Comparison of ENCODE assay signal across 23 mouse cellular contexts in the genomic region with DNA sequence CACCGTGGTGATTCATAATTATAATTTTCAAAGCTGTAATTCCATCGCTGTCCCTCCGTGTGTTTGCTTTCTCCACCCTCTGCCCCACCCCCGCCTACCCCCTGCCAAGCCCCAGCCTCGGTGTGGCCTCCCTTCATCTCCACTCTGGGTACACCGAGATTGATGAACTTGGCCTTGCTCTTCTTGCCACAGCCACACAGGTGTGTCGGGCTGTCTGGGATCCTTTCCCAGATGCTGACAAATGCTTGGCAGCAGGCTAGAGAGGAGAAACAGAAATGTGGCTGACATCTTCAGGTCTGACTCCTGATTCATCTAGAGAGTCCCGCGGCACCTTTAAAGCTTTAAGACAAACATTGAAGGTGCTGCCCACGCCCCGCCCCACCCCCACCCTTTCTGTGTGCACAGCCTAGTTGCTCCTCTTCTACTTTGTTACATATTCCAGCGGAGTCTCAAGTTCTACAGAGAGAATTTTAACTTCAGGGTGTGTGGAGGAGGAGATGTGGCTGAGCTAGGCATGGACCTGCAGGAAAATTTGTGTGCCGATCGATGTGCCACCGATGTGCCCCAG.
DNase-seq lines count a peak whose midpoint lies in the region; ATAC-seq and TF ChIP-seq lines count a peak whose summit lies in the region.
"Had no signal": no experiment of that assay in that cellular context is flagged by ENCODE, and none has a peak within 500 bp of the region (broad histone marks: within the 10 kb centered on the region; RNA-seq: fewer than 3 reads in every experiment).

No protein-coding gene starts in this region.

- WGBS in lung, embryonic 14.5 days: 20% methylated on average over 15 of the region's 15 CpGs
- 35% methylated on average over 15 of the region's 15 CpGs for WGBS in embryonic facial prominence, embryonic 12.5 days
- 39% methylated on average over 15 of the region's 15 CpGs for WGBS in intestine, embryonic 14.5 days
- WGBS in limb, embryonic 14.5 days: 23% methylated on average over 15 of the region's 15 CpGs
- 64% methylated on average over 15 of the region's 15 CpGs for WGBS in hindbrain, embryonic 11.5 days

- H3K27me3 ChIP-seq in lung, embryonic 14.5 days (ENCODE audit: insufficient read depth, low read length): no peaks in the 10 kb centered on the region
- H3K27me3 ChIP-seq in embryonic facial prominence, embryonic 12.5 days: no peaks in the 10 kb centered on the region
- H3K27me3 ChIP-seq in intestine, embryonic 14.5 days (replicated peaks; ENCODE audit: control insufficient read depth, insufficient read depth, low read length): no peaks in the 10 kb centered on the region
- H3K27me3 ChIP-seq in limb, embryonic 14.5 days (ENCODE audit: control insufficient read depth, insufficient read depth, low read length): no peaks in the 10 kb centered on the region
- H3K27me3 ChIP-seq in hindbrain, embryonic 11.5 days (ENCODE audit: control insufficient read depth, insufficient read depth, low read length): no peaks in the 10 kb centered on the region
- H3K27me3 ChIP-seq: heart, embryonic 15.5 days; hindbrain, embryonic 12.5 days; liver, embryonic 13.5 days had no signal

- H3K36me3 ChIP-seq in lung, embryonic 14.5 days (ENCODE audit: insufficient read depth): no peaks in the 10 kb centered on the region
- H3K36me3 ChIP-seq in embryonic facial prominence, embryonic 12.5 days: 0 out of 2 replicates have a peak, but pooled peaks cover 5% of the 10 kb centered on the region
- H3K36me3 ChIP-seq in intestine, embryonic 14.5 days (ENCODE audit: control insufficient read depth, insufficient read depth, low read length): no peaks in the 10 kb centered on the region
- no peaks in the 10 kb centered on the region for H3K36me3 ChIP-seq in limb, embryonic 14.5 days (ENCODE audit: control insufficient read depth, insufficient read depth, low read length)
- no peaks in the 10 kb centered on the region for H3K36me3 ChIP-seq in hindbrain, embryonic 11.5 days (ENCODE audit: control insufficient read depth, insufficient read depth, low read length)
- H3K36me3 ChIP-seq: forebrain, embryonic 12.5 days; heart, embryonic 15.5 days; hindbrain, embryonic 12.5 days; liver, embryonic 13.5 days had no signal

- peak; percentile 19 for DNase-seq in lung, embryonic 14.5 days
- DNase-seq in lung, postnatal 36 days: no peak
- DNase-seq in intestine, embryonic 14.5 days (ENCODE audit: low spot score): no peak
- DNase-seq in limb, embryonic 14.5 days (ENCODE audit: low spot score): no peak
- DNase-seq in spleen, postnatal 10 days (ENCODE audit: low spot score in 2 of 2): no peak
- no peak for DNase-seq in gastrocnemius, postnatal 10 days
- no peak for DNase-seq in hindbrain, embryonic 11.5 days (ENCODE audit: low spot score)
- DNase-seq: cerebellum, adult 11 months; cerebellum, postnatal 36 days; heart, adult 11 months; kidney, adult 11 months; kidney, postnatal 36 days; layer of hippocampus, postnatal 36 days; liver, embryonic 13.5 days; midbrain, embryonic 14.5 days; thymus, postnatal 25 days had no signal

- no peak overlapping the region for H3K4me3 ChIP-seq in lung, embryonic 14.5 days (ENCODE audit: low read depth, low read length)
- H3K4me3 ChIP-seq in embryonic facial prominence, embryonic 12.5 days: no peak overlapping the region
- no peak overlapping the region for H3K4me3 ChIP-seq in intestine, embryonic 14.5 days (ENCODE audit: low read depth, low read length)
- no peak overlapping the region for H3K4me3 ChIP-seq in limb, embryonic 14.5 days (replicated peaks; ENCODE audit: low read length)
- no peak overlapping the region for H3K4me3 ChIP-seq in hindbrain, embryonic 11.5 days (ENCODE audit: low read depth, low read length)
- H3K4me3 ChIP-seq: forebrain, embryonic 12.5 days; heart, embryonic 15.5 days; hindbrain, embryonic 12.5 days; liver, embryonic 13.5 days had no signal

- H3K9me3 ChIP-seq in lung, embryonic 14.5 days (ENCODE audit: low read depth, low read length): no peaks in the 10 kb centered on the region
- no peaks in the 10 kb centered on the region for H3K9me3 ChIP-seq in embryonic facial prominence, embryonic 12.5 days
- H3K9me3 ChIP-seq in intestine, embryonic 14.5 days (ENCODE audit: control insufficient read depth, low read length): no peaks in the 10 kb centered on the region
- H3K9me3 ChIP-seq in limb, embryonic 14.5 days (ENCODE audit: control insufficient read depth, low read length): no peaks in the 10 kb centered on the region
- no peaks in the 10 kb centered on the region for H3K9me3 ChIP-seq in hindbrain, embryonic 11.5 days (ENCODE audit: control insufficient read depth, low read length)
- H3K9me3 ChIP-seq: forebrain, embryonic 12.5 days; heart, embryonic 15.5 days; hindbrain, embryonic 12.5 days; liver, embryonic 13.5 days had no signal

- H3K4me2 ChIP-seq in lung, embryonic 14.5 days: peak overlapping the region; percentile 29; the same call in 1 of the 2 replicates
- peak overlapping the region; percentile 14 for H3K4me2 ChIP-seq in embryonic facial prominence, embryonic 12.5 days (replicated peaks)
- H3K4me2 ChIP-seq in intestine, embryonic 14.5 days (ENCODE audit: low read length): peak overlapping the region; percentile 13; the same call in 1 of the 2 replicates
- H3K4me2 ChIP-seq in limb, embryonic 14.5 days (replicated peaks; ENCODE audit: low read depth, low read length, severe bottlenecking): peak overlapping the region; percentile 14; the same call in 1 of the 2 replicates
- H3K4me2 ChIP-seq in hindbrain, embryonic 11.5 days (replicated peaks; ENCODE audit: low read depth, low read length): no peak overlapping the region
- H3K4me2 ChIP-seq: forebrain, embryonic 12.5 days; heart, embryonic 15.5 days; hindbrain, embryonic 12.5 days; liver, embryonic 13.5 days had no signal

- no peak for TF ChIP-seq CTCF in lung, embryonic 14.5 days (IDR thresholded peaks at IDR 0.05; ENCODE audit: low read depth)

- no peak overlapping the region for H3K9ac ChIP-seq in lung, embryonic 14.5 days
- no peak overlapping the region for H3K9ac ChIP-seq in embryonic facial prominence, embryonic 12.5 days
- no peak overlapping the region for H3K9ac ChIP-seq in intestine, embryonic 14.5 days (ENCODE audit: low read length)
- H3K9ac ChIP-seq in limb, embryonic 14.5 days (ENCODE audit: low read depth, low read length, severe bottlenecking): no peak overlapping the region
- no peak overlapping the region for H3K9ac ChIP-seq in hindbrain, embryonic 11.5 days (ENCODE audit: low read depth, low read length)
- H3K9ac ChIP-seq: forebrain, embryonic 12.5 days; heart, embryonic 15.5 days; hindbrain, embryonic 12.5 days; liver, embryonic 13.5 days had no signal

- ATAC-seq in lung, embryonic 14.5 days (ENCODE audit: insufficient read depth): peak; percentile 39; the same call in 1 of the 2 replicates
- no peak for ATAC-seq in embryonic facial prominence, embryonic 12.5 days (ENCODE audit: insufficient number of reproducible peaks, insufficient read depth, low FRiP score, low TSS enrichment)
- ATAC-seq in intestine, embryonic 14.5 days (replicated peaks; ENCODE audit: low FRiP score, low TSS enrichment, low read depth): no peak
- ATAC-seq in limb, embryonic 14.5 days (ENCODE audit: low FRiP score, low read depth): no peak
- no peak for ATAC-seq in hindbrain, embryonic 11.5 days (ENCODE audit: low FRiP score)
- ATAC-seq: activated CD4-positive, CD25-positive, alpha-beta regulatory T cell, adult 4 months; CD4-positive, CD25-positive, alpha-beta regulatory T cell, adult 4 months had no signal

- no peak for TF ChIP-seq POLR2A in limb, embryonic 14.5 days (IDR thresholded peaks at IDR 0.05; ENCODE audit: borderline replicate concordance, extremely low read depth, insufficient read depth, insufficient read length)

- H3K4me1 ChIP-seq in lung, embryonic 14.5 days (ENCODE audit: insufficient read depth): peaks cover 24% of the 10 kb centered on the region
- H3K4me1 ChIP-seq in embryonic facial prominence, embryonic 12.5 days: peaks cover 48% of the 10 kb centered on the region
- peaks cover 34% of the 10 kb centered on the region for H3K4me1 ChIP-seq in intestine, embryonic 14.5 days (replicated peaks; ENCODE audit: control insufficient read depth, insufficient read depth, low read length)
- H3K4me1 ChIP-seq in limb, embryonic 14.5 days (ENCODE audit: control insufficient read depth, insufficient read depth, low read length): peaks cover 30% of the 10 kb centered on the region
- H3K4me1 ChIP-seq in hindbrain, embryonic 11.5 days (replicated peaks; ENCODE audit: control insufficient read depth, insufficient read depth, low read length): peaks cover 6% of the 10 kb centered on the region
- H3K4me1 ChIP-seq: liver, embryonic 13.5 days had no signal

- no peak overlapping the region for H3K27ac ChIP-seq in lung, embryonic 14.5 days (ENCODE audit: low read depth)
- peak overlapping the region; percentile 48 for H3K27ac ChIP-seq in embryonic facial prominence, embryonic 12.5 days
- H3K27ac ChIP-seq in intestine, embryonic 14.5 days (ENCODE audit: low read depth): no peak overlapping the region
- H3K27ac ChIP-seq in limb, embryonic 14.5 days (replicated peaks; ENCODE audit: low read depth, low read length): no peak overlapping the region
- H3K27ac ChIP-seq in hindbrain, embryonic 11.5 days (ENCODE audit: low read depth, low read length): no peak overlapping the region
- H3K27ac ChIP-seq: forebrain, embryonic 12.5 days; heart, embryonic 15.5 days; hindbrain, embryonic 12.5 days; liver, embryonic 13.5 days; macrophage had no signal
